17 mouse cellular contexts compared by ENCODE assay signal in the genomic region with DNA sequence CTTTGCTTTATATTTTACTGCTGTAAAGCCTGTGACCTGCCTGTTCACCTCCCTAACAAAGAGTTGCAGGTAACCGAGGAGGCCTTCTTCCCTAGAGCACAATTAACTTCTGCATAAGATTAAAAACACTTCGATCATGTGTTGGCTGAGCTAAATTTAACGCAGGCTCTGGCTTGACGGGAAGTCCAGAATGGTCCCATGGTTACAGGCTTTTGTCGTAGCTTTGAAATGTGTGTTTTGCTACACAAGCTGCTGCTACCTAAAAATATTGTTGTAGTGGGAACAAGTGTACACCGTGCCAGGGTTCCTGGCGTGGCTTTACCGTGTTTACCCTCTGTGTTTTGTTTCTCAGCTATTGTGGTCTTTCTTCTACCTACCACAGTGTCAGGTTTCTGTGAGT.
DNase-seq lines count a peak whose midpoint lies in the region.
"Had no signal": no experiment of that assay in that cellular context is flagged by ENCODE, and none has a peak within 500 bp of the region (broad histone marks: within the 10 kb centered on the region; RNA-seq: fewer than 3 reads in every experiment).

No protein-coding gene starts in this region.

- peak overlapping the region; percentile 83 for H3K27ac ChIP-seq in brown adipose tissue, adult 24 weeks (replicated peaks; ENCODE audit: low read depth, low read length)
- peak overlapping the region; percentile 42; the same call in 1 of the 2 replicates for H3K27ac ChIP-seq in heart, embryonic 10.5 days
- H3K27ac ChIP-seq: limb, embryonic 13.5 days had no signal

- 63% methylated on average over 8 of the region's 8 CpGs for WGBS in heart, embryonic 10.5 days

- peaks cover 6% of the 10 kb centered on the region; the same call in 1 of the 2 replicates for H3K36me3 ChIP-seq in heart, embryonic 10.5 days
- H3K36me3 ChIP-seq: limb, embryonic 13.5 days had no signal

- no peaks in the 10 kb centered on the region for H3K27me3 ChIP-seq in heart, embryonic 10.5 days (ENCODE audit: insufficient read depth, poor library complexity, severe bottlenecking)
- H3K27me3 ChIP-seq: limb, embryonic 13.5 days; Patski had no signal

- H3K4me3 ChIP-seq in brown adipose tissue, adult 24 weeks (ENCODE audit: insufficient read depth, low read depth, low read length): no peak overlapping the region
- no peak overlapping the region for H3K4me3 ChIP-seq in heart, embryonic 10.5 days
- H3K4me3 ChIP-seq: limb, embryonic 13.5 days; myocyte had no signal

- DNase-seq in layer of hippocampus, adult 11-12 months (ENCODE audit: low spot score): peak; percentile 46
- no peak for DNase-seq in layer of hippocampus, postnatal 10 days (ENCODE audit: low spot score in 2 of 2)
- DNase-seq in heart, embryonic 10.5 days (ENCODE audit: low spot score): no peak
- DNase-seq in heart, postnatal 4 days: peak; percentile 33
- DNase-seq in urinary bladder, postnatal 36 days (ENCODE audit: low spot score in 2 of 2): no peak
- no peak for DNase-seq in urinary bladder, postnatal 10 days (ENCODE audit: low spot score)
- DNase-seq: adrenal gland, postnatal 14 days; cerebellum, adult 9-11 months; kidney, adult 11 months; kidney, postnatal 10 days; lung, postnatal 10 days; midbrain, embryonic 14.5 days; thymus, adult 2 months had no signal

- H3K9me3 ChIP-seq in heart, embryonic 10.5 days: no peaks in the 10 kb centered on the region
- H3K9me3 ChIP-seq: limb, embryonic 13.5 days had no signal

- H3K4me1 ChIP-seq in brown adipose tissue, adult 24 weeks (ENCODE audit: control insufficient read depth, insufficient read depth, insufficient read length, low read length): peaks cover 11% of the 10 kb centered on the region
- peaks cover 27% of the 10 kb centered on the region for H3K4me1 ChIP-seq in heart, embryonic 10.5 days

Comparison
In these comparisons a context has a peak if more than half of its experiments do, and no peak if none do; other contexts are left out.
1. DNase-seq: peak in layer of hippocampus, adult 11-12 months (single experiment) and heart, postnatal 4 days (single experiment); none in layer of hippocampus, postnatal 10 days (0 of 2), heart, embryonic 10.5 days (single experiment), urinary bladder, postnatal 36 days (0 of 2) and urinary bladder, postnatal 10 days (single experiment).